Mouse (Mus musculus) adrenal gland, adult 2 months (tissue): Measurements from ENCODE around the gene Slc46a1. TPM values are rescaled to one million over a fixed set of nuclear protein-coding genes. Genes with fewer than 3 reads are reported as not detected.

ENCODE experiments used
- DNase-seq: peaks from one replicate; pipeline ENCODE4 v3.0.0; 2021
- long read RNA-seq: library from polyadenylated mRNA; stranded (forward); transcript quantifications from one replicate; pipeline ENCODE4 v2.0.0, GENCODE M21; 2021
- polyA plus RNA-seq: library from polyadenylated mRNA; depleted of rRNA; stranded (reverse); fragments of >200 nt; gene quantifications from 2 replicates; pipeline ENCODE4 v1.2.3, GENCODE M21; 2012; rRNA removed
- total RNA-seq, 2 experiments: library from RNA; stranded (reverse); gene quantifications; 2 replicates each; pipeline ENCODE4 v1.2.3; 2021

Slc46a1 gene
- total RNA-seq (10 to 100 TPM; 41.5 to 60.9 TPM), polyA plus RNA-seq (111 TPM in 2 replicates)
- long read RNA-seq, transcript Slc46a1-201 (5 exons, 1,978 nt), result major isoform, 38 of 43 reads
- long read RNA-seq, partial matches to known transcripts, result 0 of 43 reads
- long read RNA-seq, other reads (novel, unspliced or antisense), result 1 of 43 reads

DNA sequence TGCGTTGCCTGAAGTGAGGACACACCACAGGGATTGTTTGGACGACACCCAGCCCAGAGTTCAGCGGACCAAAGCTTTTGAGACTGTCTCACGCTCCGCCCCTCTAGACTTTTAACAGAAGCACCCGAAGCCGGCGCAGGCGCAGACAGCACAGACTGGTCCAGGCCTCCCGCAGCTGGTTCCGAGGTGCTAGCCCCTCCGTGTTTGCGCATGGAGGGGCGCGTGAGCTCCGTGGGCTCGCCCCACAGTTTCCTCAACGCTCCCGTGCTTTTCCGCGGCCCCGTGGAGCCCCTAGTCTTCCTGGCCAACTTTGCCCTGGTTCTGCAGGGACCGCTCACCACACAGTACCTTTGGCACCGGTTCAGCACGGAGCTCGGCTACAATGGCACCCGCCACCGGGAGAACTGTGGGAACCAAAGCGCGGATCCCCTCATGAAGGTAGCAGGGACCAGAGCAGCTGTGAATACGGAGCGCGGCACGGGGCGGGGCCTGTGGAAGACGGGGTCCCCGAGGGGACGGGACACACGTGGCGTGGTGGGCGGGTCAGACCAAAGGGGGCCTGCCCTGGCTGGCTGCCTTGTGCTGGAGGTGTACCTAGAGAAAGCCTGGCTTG is at the start of gene Slc46a1:
Gene Slc46a1, plus strand, starts transcription at position 130 of the 613 bp plus-strand sequence.
- peak; percentile 93 for DNase-seq

DNA sequence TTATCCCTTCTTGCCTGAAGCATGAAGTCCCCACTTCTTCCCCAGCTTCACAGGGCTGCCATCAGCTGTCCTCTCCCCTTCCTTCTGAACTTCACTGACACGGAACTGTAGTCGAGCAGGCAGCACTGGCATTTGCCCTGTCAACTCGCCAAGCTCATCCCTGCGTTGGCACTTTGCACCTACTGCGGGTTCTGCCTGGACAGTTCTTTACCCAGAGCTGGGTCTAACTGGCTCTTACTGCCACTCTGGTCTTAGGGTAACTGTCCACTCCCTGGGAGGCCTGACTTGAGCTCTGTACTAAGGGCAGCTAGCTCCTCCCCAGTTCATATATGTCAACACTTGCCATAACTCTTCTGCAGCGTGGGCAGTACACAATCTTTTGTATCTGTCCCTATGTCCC is 48.6 kb upstream of the Slc46a1 start:
- no peak for DNase-seq

DNA sequence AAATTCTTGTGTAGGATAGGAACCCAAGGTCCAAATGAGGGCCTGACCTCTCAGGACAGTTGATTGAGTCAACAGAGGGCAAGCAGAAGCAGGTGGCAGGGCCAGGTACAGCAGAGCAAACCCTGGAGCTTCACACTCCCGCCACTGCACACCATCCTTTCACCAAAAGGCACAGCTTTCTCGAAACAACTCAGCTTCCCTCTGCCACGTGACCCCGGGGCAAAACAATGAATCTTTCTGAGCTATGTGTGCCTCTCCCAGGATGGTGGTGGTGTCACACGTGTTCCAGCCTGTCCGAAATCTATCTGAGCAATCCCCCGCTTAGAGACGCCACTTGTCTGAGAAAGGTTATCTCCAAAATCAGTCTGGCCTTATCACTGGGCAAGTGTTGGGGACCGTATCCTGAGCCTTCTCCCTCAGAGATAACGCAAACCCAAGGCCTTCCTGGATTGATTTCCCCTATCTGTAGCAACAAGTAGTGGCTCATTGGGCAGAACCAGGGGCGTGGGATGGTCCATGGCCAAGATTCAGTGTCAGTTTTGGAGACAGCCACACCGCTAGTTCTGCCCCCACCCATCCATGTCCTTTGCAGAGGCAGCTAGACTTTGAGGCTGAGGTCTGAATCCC is 45.1 kb upstream of the Slc46a1 start:
- DNase-seq, result no peak

DNA sequence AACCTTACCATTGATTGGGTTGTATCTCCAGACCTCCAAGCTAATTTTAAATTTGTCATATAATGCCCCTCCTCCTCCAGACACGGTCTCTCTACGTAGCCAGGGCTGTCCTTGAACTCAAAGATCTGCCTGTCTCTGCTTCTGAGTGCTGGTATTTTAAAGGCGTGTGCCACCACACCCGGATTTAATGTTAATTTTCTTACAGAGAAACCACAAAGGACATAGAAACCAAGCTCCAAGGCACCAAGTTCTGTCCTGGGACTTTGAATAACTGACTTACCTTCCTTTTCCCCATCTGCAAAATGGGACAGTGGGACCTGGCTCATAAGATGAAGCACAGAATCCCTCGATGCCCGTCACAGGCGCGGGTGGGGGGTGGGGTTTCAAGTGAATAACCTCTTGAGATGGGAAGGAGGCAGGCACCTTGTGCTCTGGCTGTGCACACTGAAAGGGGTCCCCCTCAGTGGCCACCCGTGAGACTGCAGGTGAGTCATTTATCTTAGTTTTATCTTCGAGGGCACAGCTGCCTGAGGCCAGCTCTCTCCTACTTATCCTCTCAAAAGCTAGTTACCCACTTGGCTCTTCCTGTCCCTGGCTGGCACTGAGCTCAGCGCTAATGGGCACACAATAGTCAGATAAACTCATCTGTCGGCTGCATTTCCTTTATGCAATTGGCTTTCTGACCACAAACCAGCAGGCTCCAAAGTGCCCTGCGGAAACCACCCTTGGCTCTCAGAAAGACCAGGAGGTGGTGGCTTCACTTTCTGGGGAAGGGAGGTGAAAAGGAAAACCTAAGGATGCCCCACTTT is 44.1 kb upstream of the Slc46a1 start:
- DNase-seq, result no peak

DNA sequence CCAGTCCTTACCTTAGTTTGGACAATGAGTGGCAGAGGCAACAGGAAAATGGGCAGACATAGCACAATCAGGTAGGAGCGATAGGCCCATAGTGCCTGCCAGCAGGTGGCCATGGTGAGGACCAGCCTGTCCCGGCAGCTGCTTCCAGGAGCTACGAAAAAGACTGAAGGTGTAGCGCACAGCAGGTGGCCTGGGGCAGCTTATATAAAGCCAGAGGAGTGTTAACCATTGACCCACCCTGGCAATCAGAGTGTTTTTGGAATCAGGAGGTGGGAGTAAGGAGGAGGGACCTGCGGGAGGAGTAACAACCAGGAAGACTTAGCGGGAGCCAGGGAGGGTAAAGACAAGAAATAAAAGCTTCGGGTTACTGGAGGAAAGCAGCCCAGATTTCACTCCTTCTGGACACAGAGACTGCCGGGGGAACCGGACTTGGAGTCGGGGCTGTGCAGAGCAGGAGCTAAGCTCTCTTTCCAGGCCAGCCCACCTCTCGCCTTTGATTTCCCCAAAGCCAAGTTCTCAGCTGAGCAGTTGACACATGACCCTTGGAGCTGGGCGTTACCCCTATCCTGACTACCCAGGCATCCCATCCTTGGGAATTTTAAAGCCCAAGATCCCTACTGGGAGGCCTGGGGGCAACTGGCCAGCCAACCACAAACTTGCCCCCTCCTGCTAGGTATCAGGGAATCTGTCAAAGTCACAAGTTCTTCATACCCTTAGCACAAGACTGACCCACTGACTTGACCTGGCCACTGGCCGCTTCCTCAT is 43.3 kb upstream of the Slc46a1 start, which contains the start of gene Slc13a2:
Gene Slc13a2, minus strand, starts transcription at position 163 of the 765 bp plus-strand sequence.
- DNase-seq, result no peak

DNA sequence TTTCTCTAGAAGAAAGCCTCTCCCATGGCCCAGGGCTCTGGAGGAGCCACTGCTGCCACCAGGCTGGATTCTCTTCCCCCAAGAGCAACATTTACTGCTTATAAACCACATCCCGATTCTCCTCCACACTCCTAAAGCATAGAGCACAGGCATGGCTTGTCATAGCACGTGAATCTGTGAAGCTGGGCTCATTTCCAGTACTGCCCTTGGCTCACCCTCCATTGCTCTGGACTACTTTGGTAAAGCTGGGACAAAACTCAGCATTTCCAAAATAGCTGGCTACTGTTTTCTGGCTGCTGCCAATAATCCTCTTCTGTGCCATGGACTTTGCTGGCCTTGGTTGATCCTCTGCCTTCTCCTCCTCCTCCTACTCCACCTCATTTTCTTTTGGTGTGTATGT is 41.1 kb upstream of the Slc46a1 start:
- DNase-seq, result peak; percentile 81

DNA sequence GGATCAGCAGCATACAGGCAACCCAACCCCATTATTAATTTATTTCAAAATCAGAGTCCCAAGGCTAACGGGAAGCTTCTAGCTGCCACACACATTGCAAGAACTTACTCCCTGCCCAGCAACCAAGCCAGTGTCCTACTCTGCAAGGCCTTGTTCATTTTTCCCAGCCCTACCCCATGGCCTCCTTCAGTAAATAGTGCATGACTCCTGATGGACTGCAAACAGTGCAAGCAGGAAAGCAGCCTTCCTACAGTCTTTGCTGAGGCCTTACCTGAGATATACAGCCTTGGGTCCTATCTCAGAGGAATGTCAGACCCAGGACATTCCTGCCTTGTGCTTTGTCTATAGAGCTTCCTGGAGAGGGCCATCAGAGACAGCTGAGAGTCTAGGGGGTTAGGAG is 39.9 kb upstream of the Slc46a1 start:
- peak; percentile 49 for DNase-seq

DNA sequence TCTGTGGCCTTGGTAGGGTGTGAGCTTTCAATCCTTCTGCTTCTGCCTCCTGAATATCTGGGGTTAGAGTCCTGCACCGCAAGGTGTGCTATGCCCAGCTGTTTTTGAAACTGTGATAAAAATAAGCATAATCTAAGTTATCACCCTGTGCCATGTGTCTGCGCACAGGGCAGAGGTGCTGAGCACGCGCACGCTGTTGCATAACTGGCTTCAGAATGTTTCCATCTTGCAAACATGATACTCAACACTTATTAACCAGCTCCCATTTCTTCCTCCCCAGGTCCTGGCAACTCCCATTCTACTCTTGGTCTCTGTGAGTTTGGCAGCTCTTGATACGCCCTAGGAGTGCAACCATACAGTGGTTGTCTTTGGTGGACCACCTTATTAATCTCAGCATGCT is 37.8 kb upstream of the Slc46a1 start:
- no peak for DNase-seq

DNA sequence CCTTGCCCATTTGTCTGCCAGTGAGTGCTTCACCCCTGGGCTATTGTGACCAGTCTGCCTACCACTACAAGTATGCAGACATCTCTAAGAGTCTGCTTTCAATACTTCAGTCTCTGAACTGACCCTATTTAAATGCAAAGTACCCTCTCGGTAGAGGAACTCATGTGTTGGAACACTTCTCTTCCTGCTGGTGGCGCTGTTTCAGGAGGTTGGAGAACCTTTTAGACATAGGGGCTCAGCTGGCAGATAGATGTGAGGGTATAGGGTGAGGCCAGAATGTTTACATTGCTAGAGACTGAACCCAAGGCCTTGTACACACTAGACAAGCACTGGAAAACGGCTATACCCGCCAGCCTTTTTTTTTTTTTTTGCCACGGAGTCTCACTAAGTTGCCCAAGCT is 37.2 kb upstream of the Slc46a1 start:
- DNase-seq, result no peak

DNA sequence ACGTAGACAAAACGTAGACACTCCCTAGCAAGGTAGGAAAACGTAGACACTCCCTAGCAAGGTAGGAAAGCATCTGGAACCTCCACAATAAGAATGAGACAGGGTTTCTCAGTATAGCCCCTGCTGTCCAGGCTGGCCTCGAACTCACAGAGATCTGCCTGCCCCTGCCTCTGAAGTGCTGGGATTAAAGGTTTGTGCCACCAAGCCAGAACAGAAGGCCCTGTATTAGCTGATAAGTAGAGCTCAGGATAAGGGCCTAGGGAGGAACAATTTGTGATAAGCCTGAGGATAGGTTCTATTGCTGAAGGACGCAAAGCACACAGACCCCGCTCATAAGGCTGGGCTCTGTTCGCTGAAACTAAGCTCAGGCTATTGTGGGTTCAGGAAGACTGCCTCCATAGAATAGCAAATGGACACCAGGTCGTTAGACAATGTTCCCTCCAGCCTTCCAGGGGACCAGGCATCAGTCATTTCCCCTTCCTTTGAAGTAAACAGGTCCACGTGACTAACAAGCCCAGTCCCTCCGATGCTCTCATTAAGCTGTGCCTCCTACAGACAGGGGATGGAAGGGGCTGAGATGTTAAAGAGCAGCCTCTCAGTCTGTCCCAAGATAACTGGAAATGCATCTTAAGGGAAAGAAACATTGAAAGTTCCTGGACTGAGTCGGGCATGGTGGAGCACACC is 35.2 kb upstream of the Slc46a1 start:
- DNase-seq, result no peak

DNA sequence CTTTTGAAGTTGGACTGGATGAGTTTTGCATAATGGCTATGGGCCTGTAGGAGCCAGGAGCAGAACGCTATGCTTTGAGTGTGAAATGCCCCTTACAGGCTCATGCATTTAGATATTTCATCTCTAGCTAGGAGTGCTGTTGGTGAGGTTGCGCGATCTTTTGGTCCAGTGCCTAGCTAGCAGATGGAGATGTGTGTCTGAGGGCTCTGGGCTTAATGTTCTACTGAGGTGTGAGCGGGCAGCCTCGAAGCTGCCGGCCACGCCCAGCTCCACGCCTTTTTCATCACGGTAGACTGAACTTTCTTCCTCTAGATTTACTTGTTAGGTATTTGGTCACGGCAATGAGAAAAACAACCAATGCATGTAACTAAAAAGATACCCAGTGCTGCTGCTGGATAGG is 34.3 kb upstream of the Slc46a1 start:
- no peak for DNase-seq

DNA sequence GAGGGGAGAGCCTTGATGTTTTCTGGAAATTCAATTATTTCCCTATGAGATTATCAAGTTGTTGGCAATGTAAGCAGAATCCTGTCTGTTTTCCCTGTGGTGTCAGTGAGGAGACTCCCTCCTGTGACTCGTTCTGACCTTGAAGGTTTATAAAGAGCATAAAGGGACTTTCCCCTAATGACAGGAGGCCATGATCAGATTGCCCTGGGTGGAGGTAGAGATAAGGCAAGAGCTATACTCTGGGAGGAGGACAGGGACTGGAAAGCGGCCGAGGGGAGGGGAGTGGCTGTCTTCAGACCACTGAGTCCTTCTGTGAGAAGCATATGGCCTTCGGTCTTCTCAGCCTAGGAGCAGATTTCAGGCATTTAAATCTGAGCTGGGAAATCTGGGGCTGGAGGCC is 31.4 kb upstream of the Slc46a1 start:
- DNase-seq, result no peak

DNA sequence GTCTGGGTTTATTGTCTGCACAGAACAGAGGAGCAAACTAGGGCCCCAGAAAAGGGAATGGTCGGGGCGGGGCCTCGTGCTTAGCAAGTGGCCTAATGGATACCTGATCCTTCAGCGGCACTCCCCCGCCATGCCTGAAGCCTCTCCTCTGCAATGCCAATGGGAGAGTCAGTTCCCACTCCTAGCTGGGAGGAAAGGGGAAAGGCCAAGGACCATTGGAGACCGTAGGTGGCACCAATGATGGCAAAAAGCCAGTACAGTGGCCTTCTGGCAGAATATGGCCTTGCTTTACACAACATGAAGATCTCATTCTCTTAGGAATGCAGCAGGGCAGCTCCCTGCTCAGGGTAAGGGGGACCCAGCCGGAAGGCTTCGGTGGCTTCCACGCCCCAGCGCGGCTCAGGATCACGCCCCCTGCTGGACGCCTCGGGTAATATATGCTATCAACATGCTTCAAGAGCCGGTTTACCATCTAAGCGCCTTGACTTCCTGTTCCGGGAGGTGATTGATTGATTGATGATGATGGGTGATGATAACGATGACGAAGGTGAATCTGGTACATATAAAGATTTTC is 29.6 kb upstream of the Slc46a1 start:
- DNase-seq, result peak; percentile 88

DNA sequence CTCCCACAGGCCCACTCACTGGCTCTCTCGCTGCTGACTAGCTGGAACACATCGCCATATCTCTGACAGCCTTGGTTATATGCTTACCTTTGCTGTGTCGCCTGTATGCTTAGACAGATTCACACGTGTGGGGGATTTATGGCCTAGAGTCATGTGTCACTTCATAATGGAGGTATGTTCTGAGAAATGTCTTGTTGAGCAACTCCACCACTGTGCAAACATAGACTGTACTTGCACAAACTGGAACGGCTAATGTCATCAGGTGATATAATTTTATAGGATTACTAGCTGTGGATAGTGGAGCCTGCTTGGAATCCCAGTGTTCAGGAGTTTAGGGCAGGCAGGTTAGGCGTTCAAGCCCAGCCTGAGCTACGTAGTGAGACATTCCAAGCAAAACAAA is 28.3 kb upstream of the Slc46a1 start:
- no peak for DNase-seq

DNA sequence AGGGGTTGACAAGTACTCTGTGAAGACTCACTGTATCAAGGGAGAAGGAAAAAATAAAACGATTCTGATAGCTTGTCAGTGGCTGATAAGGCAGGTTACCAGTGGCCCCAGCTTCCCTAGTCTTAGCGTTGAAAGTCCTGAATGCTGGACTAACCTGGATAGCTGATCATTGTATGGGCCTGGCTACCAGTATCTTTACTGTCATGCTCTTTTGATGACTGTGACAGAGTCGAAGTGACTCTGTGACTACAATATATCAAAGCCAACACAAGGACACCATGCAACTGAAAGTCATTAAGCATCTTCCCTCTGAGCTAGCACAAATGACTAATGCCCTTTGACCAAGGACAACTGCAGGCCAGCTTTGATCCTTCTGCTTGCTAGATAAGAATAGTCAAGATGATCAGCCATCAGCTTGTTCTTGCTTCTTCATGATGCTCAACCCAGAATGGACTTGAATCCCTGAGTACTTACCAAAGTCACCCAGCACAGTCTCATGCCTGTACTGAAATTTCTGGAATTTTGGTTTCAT is 27.0 kb upstream of the Slc46a1 start:
- peak; percentile 80 for DNase-seq

DNA sequence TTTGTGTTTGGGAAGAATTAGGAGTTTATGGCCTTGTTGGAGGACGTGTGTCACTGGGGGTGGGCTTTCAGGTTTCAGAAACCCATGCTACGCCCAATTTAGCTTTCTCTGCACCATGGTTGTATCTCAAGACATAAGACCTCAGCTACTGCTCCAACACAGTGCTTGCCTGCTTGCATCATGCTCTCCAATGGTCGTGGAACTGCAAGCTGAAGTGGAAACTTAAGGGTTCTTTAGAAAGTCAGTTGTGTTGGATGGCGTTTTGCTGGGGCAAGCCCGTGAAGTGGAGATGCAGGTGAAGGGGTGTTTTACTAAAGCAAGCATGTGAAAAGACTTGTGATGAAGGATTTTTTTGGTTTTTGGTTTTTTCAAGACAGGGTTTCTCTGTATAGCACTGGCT is 22.4 kb upstream of the Slc46a1 start:
- no peak for DNase-seq

DNA sequence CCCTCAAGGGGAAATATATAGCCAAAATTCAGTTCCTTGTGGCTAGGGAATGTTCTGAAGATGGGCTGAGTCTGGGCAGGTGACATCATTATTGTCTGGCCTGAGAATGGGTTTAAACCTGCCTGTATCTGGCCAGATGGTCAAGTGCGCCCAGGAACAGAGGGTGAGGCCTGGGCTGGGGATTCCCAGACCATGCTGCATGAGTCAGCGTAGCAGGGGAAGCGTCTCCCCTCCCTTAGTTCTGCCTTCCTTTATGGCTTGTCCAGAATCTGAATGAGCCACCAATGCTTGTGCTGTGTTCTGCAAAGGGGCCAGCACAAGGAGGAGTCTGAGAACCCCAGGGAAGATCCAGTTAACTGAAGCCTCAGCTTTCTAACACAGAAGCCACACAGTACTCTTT is 18.3 kb upstream of the Slc46a1 start:
- no peak for DNase-seq

DNA sequence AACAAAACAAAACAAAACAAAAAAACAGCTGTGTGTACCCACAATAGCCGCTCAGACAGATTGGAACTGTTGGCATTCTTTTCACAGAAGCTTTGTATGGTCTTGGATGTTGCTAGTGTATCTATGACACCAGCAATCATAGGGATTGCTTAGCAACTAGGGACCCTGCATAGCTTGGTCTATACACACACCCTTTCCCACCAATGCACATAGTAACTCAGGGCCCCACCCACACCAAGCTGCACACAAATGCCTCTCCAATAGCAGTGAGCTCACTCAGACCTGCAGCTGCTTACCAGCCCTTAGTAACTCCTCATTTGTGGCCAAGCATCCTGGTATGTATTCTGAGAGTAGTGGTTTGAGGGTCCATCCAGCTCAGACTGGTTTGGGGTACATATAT is 17.3 kb upstream of the Slc46a1 start:
- no peak for DNase-seq

DNA sequence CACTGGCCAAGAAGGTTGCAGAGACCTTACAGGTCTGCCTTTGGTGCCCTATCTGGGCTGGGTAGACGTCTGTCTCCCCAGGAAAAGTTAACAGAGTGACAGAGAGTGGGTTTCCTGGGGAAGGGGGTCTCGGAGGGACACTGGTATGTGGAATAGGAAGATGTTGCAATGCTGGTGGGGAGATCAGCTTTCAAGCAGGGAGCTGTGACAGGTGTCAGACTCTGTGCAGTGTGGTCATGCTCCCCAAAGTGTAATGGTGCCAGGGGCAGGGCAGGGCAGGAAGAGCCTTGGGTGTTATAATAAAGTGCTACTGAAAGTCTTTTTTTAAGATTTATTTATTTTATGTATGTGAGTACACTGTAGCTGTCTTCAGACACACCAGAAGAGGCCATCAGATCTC is 15.2 kb upstream of the Slc46a1 start:
- no peak for DNase-seq

DNA sequence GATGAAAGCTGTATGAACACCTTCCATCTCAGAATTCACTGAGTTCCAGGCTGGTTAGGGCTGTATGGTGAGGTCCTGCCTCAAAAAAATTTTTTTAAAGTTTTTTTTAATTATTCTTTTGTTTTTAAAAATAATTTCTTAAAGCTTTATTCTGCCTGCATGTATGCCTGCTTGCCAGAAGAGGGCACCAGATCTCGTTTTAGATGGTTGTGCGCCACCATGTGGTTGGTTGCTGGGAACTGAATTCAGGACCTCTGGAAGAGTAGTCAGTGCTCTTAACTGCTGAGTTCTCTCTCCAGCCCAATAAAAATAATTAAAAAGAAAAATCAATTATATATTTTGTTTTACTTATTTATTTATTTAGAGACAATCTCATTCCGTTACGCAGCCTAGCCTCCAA is 11.8 kb upstream of the Slc46a1 start:
- peak; percentile 58 for DNase-seq

DNA sequence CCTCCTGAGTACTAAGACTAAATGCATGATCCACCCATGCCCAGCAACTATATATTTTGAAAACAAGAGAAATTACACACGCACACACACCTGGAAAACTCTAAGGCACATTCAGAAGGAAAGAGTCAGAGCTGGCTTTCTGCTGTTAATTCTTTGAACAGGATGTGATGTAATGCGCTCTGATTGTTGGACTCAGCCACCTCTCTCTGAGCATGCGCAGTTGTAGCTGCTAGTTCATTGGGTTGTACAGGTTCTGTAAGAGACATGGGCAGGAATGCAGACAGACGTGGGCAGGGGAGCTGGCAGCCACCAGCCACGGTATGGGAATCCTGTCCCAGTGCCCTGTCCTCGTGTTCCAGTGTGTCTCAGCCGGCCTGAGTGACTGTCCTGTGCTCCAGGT is 11.2 kb upstream of the Slc46a1 start:
- no peak for DNase-seq
